ENCODE assay signal across 25 mouse cellular contexts in the genomic region with DNA sequence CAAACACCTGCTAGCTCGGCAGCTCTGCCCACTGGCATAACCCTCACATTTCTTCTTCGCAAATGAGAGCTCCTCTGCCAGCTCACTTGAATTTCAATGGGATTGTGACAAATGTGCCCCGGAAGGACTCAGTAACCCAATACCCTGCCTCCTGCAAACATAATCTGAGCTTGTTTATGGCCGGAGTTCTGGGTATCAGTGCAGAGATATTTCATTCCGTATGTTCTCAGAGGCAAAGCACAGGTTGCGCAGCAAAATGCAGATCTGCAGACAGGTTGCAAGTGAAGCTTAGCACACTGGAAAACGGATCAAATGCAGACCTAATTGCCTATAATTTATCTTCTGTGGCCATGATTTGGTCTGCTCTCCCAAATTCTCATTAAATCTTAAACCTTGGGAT.
DNase-seq lines count a peak whose midpoint lies in the region; ATAC-seq lines count a peak whose summit lies in the region.
"Had no signal": no experiment of that assay in that cellular context is flagged by ENCODE, and none has a peak within 500 bp of the region (broad histone marks: within the 10 kb centered on the region; RNA-seq: fewer than 3 reads in every experiment).

No protein-coding gene starts in this region.

- no peaks in the 10 kb centered on the region for H3K4me1 ChIP-seq in embryonic facial prominence, embryonic 14.5 days (ENCODE audit: control insufficient read depth, insufficient read depth, low read length)
- 0 out of 2 replicates have a peak, but pooled peaks cover 3% of the 10 kb centered on the region for H3K4me1 ChIP-seq in embryonic facial prominence, embryonic 10.5 days
- no peaks in the 10 kb centered on the region for H3K4me1 ChIP-seq in kidney, embryonic 15.5 days
- H3K4me1 ChIP-seq: embryonic facial prominence, embryonic 12.5 days; forebrain, embryonic 12.5 days; forebrain, embryonic 15.5 days; heart, embryonic 15.5 days; hindbrain, embryonic 10.5 days; hindbrain, embryonic 13.5 days had no signal

- no peaks in the 10 kb centered on the region for H3K9me3 ChIP-seq in embryonic facial prominence, embryonic 14.5 days (ENCODE audit: control insufficient read depth, low read length)
- H3K9me3 ChIP-seq in embryonic facial prominence, embryonic 10.5 days = no peaks in the 10 kb centered on the region
- H3K9me3 ChIP-seq in kidney, embryonic 15.5 days (replicated peaks) = no peaks in the 10 kb centered on the region
- H3K9me3 ChIP-seq: embryonic facial prominence, embryonic 12.5 days; forebrain, embryonic 12.5 days; forebrain, embryonic 15.5 days; heart, embryonic 12.5 days; heart, embryonic 15.5 days; hindbrain, embryonic 10.5 days; hindbrain, embryonic 13.5 days had no signal

- H3K4me2 ChIP-seq in embryonic facial prominence, embryonic 14.5 days (ENCODE audit: low read depth, low read length) = no peak overlapping the region
- H3K4me2 ChIP-seq in kidney, embryonic 15.5 days = no peak overlapping the region
- H3K4me2 ChIP-seq: embryonic facial prominence, embryonic 12.5 days; forebrain, embryonic 12.5 days; forebrain, embryonic 15.5 days; heart, embryonic 12.5 days; heart, embryonic 15.5 days; hindbrain, embryonic 13.5 days had no signal

- no peak overlapping the region for H3K9ac ChIP-seq in embryonic facial prominence, embryonic 14.5 days (ENCODE audit: low read depth, low read length)
- no peak overlapping the region for H3K9ac ChIP-seq in kidney, embryonic 15.5 days
- H3K9ac ChIP-seq: embryonic facial prominence, embryonic 12.5 days; forebrain, embryonic 12.5 days; forebrain, embryonic 15.5 days; heart, embryonic 12.5 days; heart, embryonic 15.5 days; hindbrain, embryonic 13.5 days had no signal

- WGBS in embryonic facial prominence, embryonic 14.5 days = 46% methylated on average over 7 of the region's 7 CpGs
- 68% methylated on average over 7 of the region's 7 CpGs for WGBS in embryonic facial prominence, embryonic 10.5 days
- WGBS in kidney, embryonic 15.5 days = 38% methylated on average over 7 of the region's 7 CpGs

- ATAC-seq in embryonic facial prominence, embryonic 14.5 days (ENCODE audit: low read depth) = no peak
- 0 out of 2 replicates have a peak, but pooled peaks have one; percentile 46 for ATAC-seq in kidney, embryonic 15.5 days (replicated peaks; ENCODE audit: low FRiP score)
- ATAC-seq: activated CD4-positive, CD25-positive, alpha-beta regulatory T cell, adult 4 months; forebrain, embryonic 15.5 days had no signal

- no peaks in the 10 kb centered on the region for H3K36me3 ChIP-seq in embryonic facial prominence, embryonic 14.5 days (ENCODE audit: control insufficient read depth, insufficient read depth, low read length)
- H3K36me3 ChIP-seq in embryonic facial prominence, embryonic 10.5 days (replicated peaks) = no peaks in the 10 kb centered on the region
- H3K36me3 ChIP-seq in kidney, embryonic 15.5 days = no peaks in the 10 kb centered on the region
- H3K36me3 ChIP-seq: embryonic facial prominence, embryonic 12.5 days; forebrain, embryonic 12.5 days; forebrain, embryonic 15.5 days; heart, embryonic 12.5 days; heart, embryonic 15.5 days; hindbrain, embryonic 10.5 days; hindbrain, embryonic 13.5 days had no signal

- peak; percentile 11 for DNase-seq in embryonic facial prominence, embryonic 14.5 days (ENCODE audit: low spot score)
- DNase-seq in embryonic facial prominence, embryonic 10.5 days (ENCODE audit: low spot score) = no peak
- DNase-seq in gastrocnemius, postnatal 14 days = peak; percentile 6
- DNase-seq in gastrocnemius, postnatal 36 days = no peak
- DNase-seq in kidney, postnatal 25 days = no peak
- peak; percentile 12 to 14 for DNase-seq in layer of hippocampus, postnatal 10 days (ENCODE audit: low spot score in 2 of 2)
- no peak for DNase-seq in layer of hippocampus, postnatal 25 days (ENCODE audit: extremely low spot score in 1 of 2, low spot score in 1 of 2)
- DNase-seq: adrenal gland, adult 8-10 months; adrenal gland, postnatal 25 days; cerebellum, adult 18-20 months; cerebellum, adult 9-10 months; cerebellum, postnatal 14 days; heart, adult 18-20 months; heart, postnatal 10 days; heart, postnatal 36 days had no signal

- H3K27me3 ChIP-seq in embryonic facial prominence, embryonic 14.5 days (replicated peaks; ENCODE audit: control insufficient read depth, insufficient read depth, low read length) = no peaks in the 10 kb centered on the region
- H3K27me3 ChIP-seq in embryonic facial prominence, embryonic 10.5 days (replicated peaks; ENCODE audit: low read depth, poor library complexity, severe bottlenecking) = no peaks in the 10 kb centered on the region
- H3K27me3 ChIP-seq in kidney, embryonic 15.5 days = no peaks in the 10 kb centered on the region
- H3K27me3 ChIP-seq: embryonic facial prominence, embryonic 12.5 days; forebrain, embryonic 12.5 days; forebrain, embryonic 15.5 days; heart, embryonic 12.5 days; heart, embryonic 15.5 days; hindbrain, embryonic 13.5 days had no signal

- no peak overlapping the region for H3K4me3 ChIP-seq in embryonic facial prominence, embryonic 14.5 days (ENCODE audit: low read depth, low read length)
- H3K4me3 ChIP-seq in embryonic facial prominence, embryonic 10.5 days = no peak overlapping the region
- H3K4me3 ChIP-seq in kidney, embryonic 15.5 days (replicated peaks) = no peak overlapping the region
- H3K4me3 ChIP-seq: embryonic facial prominence, embryonic 12.5 days; erythroblast, embryonic 14.5 days; forebrain, embryonic 12.5 days; forebrain, embryonic 15.5 days; heart, embryonic 12.5 days; heart, embryonic 15.5 days; hindbrain, embryonic 10.5 days; hindbrain, embryonic 13.5 days had no signal

- intact Hi-C loops in gastrocnemius, postnatal 14 days (cut with DNase I; ENCODE audit: low total_unique reads) = no loop called here
- intact Hi-C loops in gastrocnemius, postnatal 36 days (cut with DNase I) = loop anchor here (10.0 kb wide), 1 partner anchor 336 kb away; no protein-coding TSS in a partner anchor

- H3K27ac ChIP-seq in embryonic facial prominence, embryonic 14.5 days (replicated peaks; ENCODE audit: low read depth, low read length) = no peak overlapping the region
- no peak overlapping the region for H3K27ac ChIP-seq in embryonic facial prominence, embryonic 10.5 days (replicated peaks)
- no peak overlapping the region for H3K27ac ChIP-seq in kidney, embryonic 15.5 days
- H3K27ac ChIP-seq: embryonic facial prominence, embryonic 12.5 days; forebrain, embryonic 12.5 days; forebrain, embryonic 15.5 days; heart, embryonic 15.5 days; hindbrain, embryonic 10.5 days; hindbrain, embryonic 13.5 days had no signal

Comparison
In these comparisons a context has a peak if more than half of its experiments do, and no peak if none do; other contexts are left out.
1. DNase-seq: peak in embryonic facial prominence, embryonic 14.5 days (single experiment), gastrocnemius, postnatal 14 days (single experiment) and layer of hippocampus, postnatal 10 days (2 of 2); none in embryonic facial prominence, embryonic 10.5 days (single experiment), gastrocnemius, postnatal 36 days (0 of 2), kidney, postnatal 25 days (0 of 2) and layer of hippocampus, postnatal 25 days (0 of 2).